Mouse (Mus musculus): ENCODE data around the gene Oosp2.
A peak's percentile ranks its signal among the peaks of the same experiment; 100 is the strongest.

Oosp2 gene

DNA sequence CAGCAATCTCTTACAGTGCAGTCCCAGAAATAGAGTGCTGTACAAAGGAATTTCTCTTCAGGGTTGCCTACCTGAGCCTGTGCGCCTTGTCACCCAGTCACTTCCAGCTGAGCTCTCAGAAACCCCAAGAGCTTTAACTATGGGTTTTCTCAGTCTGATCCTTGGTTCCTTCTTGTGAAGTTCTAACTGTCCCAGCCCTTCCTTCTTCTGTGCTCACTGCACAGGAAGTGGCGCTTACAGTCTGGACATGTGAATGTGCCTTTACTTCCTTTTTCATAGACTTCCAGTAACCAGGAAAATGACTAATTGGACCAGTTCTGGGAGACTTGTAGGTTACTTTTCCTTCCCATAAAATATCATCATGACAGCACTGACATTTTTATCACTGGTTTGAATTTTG, 55.8 kb downstream of the Oosp2 start, which contains the start of gene Ms4a6d:
Ms4a6d (minus strand) TSS at position 247 of the 400 bp plus-strand sequence.
- no peak for DNase-seq (ENCODE audit: low spot score)

DNA sequence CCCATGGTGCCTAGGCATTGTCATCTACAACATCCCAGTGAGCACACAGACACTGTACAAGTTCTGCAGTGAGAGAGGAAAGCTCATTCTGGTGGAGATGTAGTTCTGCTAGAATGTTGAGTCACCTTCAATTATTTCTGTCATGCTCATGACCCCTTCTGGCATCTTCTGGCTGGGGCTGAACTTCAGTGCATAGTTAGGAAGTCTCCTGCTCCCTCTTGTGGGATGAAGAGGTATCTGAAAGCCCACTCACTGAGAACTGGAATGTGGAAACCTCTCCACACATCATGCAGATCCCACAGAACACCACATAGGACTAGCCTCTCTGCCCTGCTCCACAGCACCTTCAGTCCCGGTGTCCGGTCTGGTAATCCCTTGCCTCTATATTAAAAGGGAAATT, 58.3 kb downstream of the Oosp2 start:
- peak; percentile 13 for DNase-seq (ENCODE audit: low spot score)

DNA sequence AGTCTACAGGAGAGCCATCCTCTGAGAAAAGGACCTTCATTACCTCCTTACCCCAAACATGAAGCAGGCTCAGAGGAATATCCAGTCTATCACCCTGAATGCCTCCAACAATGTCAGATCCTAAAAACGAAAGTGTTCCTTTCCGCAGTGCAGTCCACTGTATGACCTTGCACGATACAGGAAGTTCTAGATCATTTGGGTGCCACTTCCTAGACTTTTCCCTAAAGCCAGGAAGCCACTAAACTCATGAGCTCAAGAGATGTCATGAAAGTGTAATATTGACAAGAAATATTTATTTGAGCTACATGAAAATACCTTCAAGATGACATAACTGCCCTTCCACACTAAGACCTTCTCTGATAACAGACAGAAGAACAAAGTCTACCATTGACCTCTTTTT, 59.0 kb downstream of the Oosp2 start:
- DNase-seq (ENCODE audit: low spot score): no peak

Measured in urinary bladder, postnatal 14 days (tissue).